Mouse (Mus musculus) midbrain, postnatal 0 days (tissue): ENCODE measurements around the gene Cluap1. TPM values are rescaled to one million over a fixed set of nuclear protein-coding genes. Genes with fewer than 3 reads are reported as not detected.

Experiments used
- ATAC-seq: fragments of 200-750 bp; cut with Nextera tagmentation; 2 replicates; pipeline ENCODE4 v1.8.0; 2017; ENCODE audit warnings: moderate number of reproducible peaks, mild to moderate bottlenecking, moderate TSS enrichment, moderate library complexity; ENCODE audit not compliant: low FRiP score
- DNase-seq: peaks from one replicate; pipeline ENCODE4 v3.0.0-alpha.2; 2015; ENCODE audit warnings: low spot score
- H3K27ac ChIP-seq: fragments of 300-500 bp; sonication (generic); 2 replicates; pipeline ENCODE4 v1.5.1; 2014; ENCODE audit warnings: low read depth, mild to moderate bottlenecking, low read length, mixed read lengths
- H3K27me3 ChIP-seq: fragments of 300-500 bp; sonication (generic); 2 replicates; pipeline ENCODE4 v1.6.1; 2014; ENCODE audit warnings: low read length, control low read depth, mixed read lengths; ENCODE audit not compliant: insufficient read depth
- H3K36me3 ChIP-seq: fragments of 300-500 bp; sonication (generic); 2 replicates; pipeline ENCODE4 v1.6.1; 2014; ENCODE audit warnings: low read length, control low read depth, mixed read lengths; ENCODE audit not compliant: insufficient read depth
- H3K4me1 ChIP-seq: fragments of 300-500 bp; sonication (generic); 2 replicates; pipeline ENCODE4 v1.6.1; 2014; ENCODE audit warnings: mild to moderate bottlenecking, control low read depth, antibody characterized with exemption, low read length, mixed read lengths; ENCODE audit not compliant: insufficient read depth
- H3K4me2 ChIP-seq: fragments of 300-500 bp; sonication (generic); 2 replicates; pipeline ENCODE4 v1.6.1; 2014; ENCODE audit warnings: low read depth, mild to moderate bottlenecking, low read length, mixed read lengths; ENCODE audit not compliant: poor library complexity, severe bottlenecking
- H3K4me3 ChIP-seq: fragments of 300-500 bp; sonication (generic); 2 replicates; pipeline ENCODE4 v1.5.1; 2014; ENCODE audit warnings: low read depth, mild to moderate bottlenecking, low read length, moderate library complexity
- H3K9ac ChIP-seq: fragments of 300-500 bp; sonication (generic); replicated peaks from 2 replicates; pipeline ENCODE4 v1.6.1; 2014; ENCODE audit warnings: mild to moderate bottlenecking, low read length, moderate library complexity, mixed read lengths; ENCODE audit not compliant: poor library complexity, severe bottlenecking
- H3K9me3 ChIP-seq: fragments of 300-500 bp; sonication (generic); 2 replicates; pipeline ENCODE4 v1.6.1; 2016; ENCODE audit warnings: low read length, control low read depth
- CTCF ChIP-seq: IDR thresholded peaks from 2 replicates; pipeline ENCODE4 v1.5.1; 2016; ENCODE audit warnings: antibody characterized with exemption, mild to moderate bottlenecking
- WGBS: fragments of 180-500 bp; shearing (Covaris S2); extraction: QIAGEN DNeasy Blood & Tissue Kit; methylation state at CpG from one replicate; pipeline ENCODE4 v1.1.7; 2014; 5-methylcytosine and 5-hydroxymethylcytosine counted together
- microRNA-seq: library from miRNA; unstranded; fragments of <30 nt; microRNA quantifications from one replicate; pipeline ENCODE4, GENCODE M21; 2016; ENCODE audit warnings: borderline number of aligned reads
- polyA plus RNA-seq: library from polyadenylated mRNA; unstranded; fragments of >200 nt; fragmentation: Nextera tagmentation; extraction: Ambion mirVana; gene quantifications from 2 replicates; pipeline ENCODE4 v1.2.1, GENCODE M21; 2015
- total RNA-seq: library from RNA; depleted of rRNA; stranded (reverse); fragments of >200 nt; gene quantifications from 2 replicates; pipeline ENCODE4 v1.2.3, GENCODE M21; 2014; rRNA removed

Gene Cluap1
- total and polyA plus RNA-seq, 2 experiments from 2014 or later: 24.7 to 49.6 TPM

GRCm38 (mm10) chr16:3975658-3976057 lies 67.1 kb downstream of the Cluap1 start:
- H3K27me3 ChIP-seq: no peaks in the 10 kb centered on the region
- no peaks in the 10 kb centered on the region for H3K9me3 ChIP-seq
- DNase-seq (no peak), ATAC-seq (no peak)
- peaks cover 26% of the 10 kb centered on the region for H3K36me3 ChIP-seq
- no peak overlapping the region for H3K4me3 ChIP-seq
- no peak overlapping the region for H3K4me2 ChIP-seq
- TF ChIP-seq CTCF: no peak
- WGBS: 92% methylated on average over 7 of the region's 7 CpGs
- H3K4me1 ChIP-seq: no peaks in the 10 kb centered on the region
- H3K27ac ChIP-seq: no peak overlapping the region
- no peak overlapping the region for H3K9ac ChIP-seq

DNA sequence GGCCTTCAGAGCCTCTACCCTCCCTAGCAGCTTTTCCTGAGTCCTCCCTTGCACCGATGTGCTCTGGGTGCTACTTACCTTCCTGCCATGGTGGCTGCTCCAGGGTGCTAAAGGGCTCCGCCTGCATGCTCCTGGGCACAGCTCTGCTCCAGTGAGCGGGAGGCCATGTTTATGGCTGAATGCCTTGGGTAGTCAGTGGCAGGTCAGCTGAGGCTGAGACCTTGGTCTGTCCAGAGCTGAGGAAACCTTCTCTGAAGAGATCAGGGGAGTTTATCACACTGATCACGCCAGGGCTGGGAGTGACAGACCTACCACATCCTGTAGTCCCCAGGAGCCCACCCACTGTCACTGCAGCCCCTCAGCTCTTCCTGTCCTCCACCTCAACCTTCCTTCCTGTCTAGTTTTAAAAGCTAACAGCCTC lies 67.7 kb downstream of the Cluap1 start, which contains the start of gene Nlrc3:
Nlrc3 (minus strand) TSS at position 382 of the 421 bp plus-strand sequence.
- Histone ChIP-seq H3K27me3 (no peaks in the 10 kb centered on the region), H3K9ac (no peak within 1 kb of the TSS), H3K4me1 (no peaks in the 10 kb centered on the region), H3K4me3 (no peak within 1 kb of the TSS), H3K4me2 (no peak within 1 kb of the TSS), H3K27ac (no peak within 1 kb of the TSS), H3K9me3 (no peaks in the 10 kb centered on the region), H3K36me3 (peaks cover 32% of the 10 kb centered on the region)
- no peak for DNase-seq
- WGBS: 84% methylated on average over 4 of the region's 4 CpGs
- no peak for TF ChIP-seq CTCF
- ATAC-seq: no peak; the same call in 1 of the 2 replicates

DNA sequence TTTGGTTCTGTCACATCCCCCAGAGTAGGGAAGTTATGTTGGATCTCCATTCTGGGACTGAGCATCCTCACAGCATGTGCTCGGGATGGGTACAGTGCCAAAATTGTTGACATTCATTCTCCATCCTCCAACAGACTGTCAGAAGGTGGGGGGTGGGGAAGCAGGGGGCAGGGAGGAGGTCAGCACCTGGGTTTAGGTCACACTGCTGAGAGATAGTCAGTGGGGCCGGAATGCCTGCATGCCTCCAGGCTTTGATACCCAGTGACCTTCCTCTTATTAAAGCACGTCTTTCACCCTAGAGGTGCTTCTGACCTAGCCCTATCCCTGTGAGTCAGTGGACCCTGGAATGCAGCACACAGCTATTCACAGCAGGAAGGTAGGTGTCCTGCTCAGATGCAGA lies 68.1 kb downstream of the Cluap1 start:
- no peak overlapping the region for H3K4me2 ChIP-seq
- ATAC-seq (no peak), DNase-seq (no peak)
- H3K9me3 ChIP-seq: no peaks in the 10 kb centered on the region
- no peak overlapping the region for H3K9ac ChIP-seq
- H3K27ac ChIP-seq: no peak overlapping the region
- TF ChIP-seq CTCF: no peak
- H3K27me3 ChIP-seq: no peaks in the 10 kb centered on the region
- H3K36me3 ChIP-seq: peaks cover 36% of the 10 kb centered on the region
- WGBS: 55% methylated on average over 3 of the region's 3 CpGs
- H3K4me1 ChIP-seq: no peaks in the 10 kb centered on the region
- no peak overlapping the region for H3K4me3 ChIP-seq

- H3K4me2 ChIP-seq: no peak overlapping the region
- WGBS: 87% methylated on average over 4 of the region's 4 CpGs
- DNase-seq (no peak), ATAC-seq (no peak)
- H3K27me3 ChIP-seq: no peaks in the 10 kb centered on the region
- TF ChIP-seq CTCF: no peak
- H3K4me3 ChIP-seq: no peak overlapping the region
- H3K27ac ChIP-seq: no peak overlapping the region
- H3K36me3 ChIP-seq: peaks cover 72% of the 10 kb centered on the region
- H3K9me3 ChIP-seq: no peaks in the 10 kb centered on the region
- no peak overlapping the region for H3K9ac ChIP-seq
- no peaks in the 10 kb centered on the region for H3K4me1 ChIP-seq
Observed at GRCm38 (mm10) chr16:3982173-3982572, 73.6 kb downstream of the Cluap1 start.

DNA sequence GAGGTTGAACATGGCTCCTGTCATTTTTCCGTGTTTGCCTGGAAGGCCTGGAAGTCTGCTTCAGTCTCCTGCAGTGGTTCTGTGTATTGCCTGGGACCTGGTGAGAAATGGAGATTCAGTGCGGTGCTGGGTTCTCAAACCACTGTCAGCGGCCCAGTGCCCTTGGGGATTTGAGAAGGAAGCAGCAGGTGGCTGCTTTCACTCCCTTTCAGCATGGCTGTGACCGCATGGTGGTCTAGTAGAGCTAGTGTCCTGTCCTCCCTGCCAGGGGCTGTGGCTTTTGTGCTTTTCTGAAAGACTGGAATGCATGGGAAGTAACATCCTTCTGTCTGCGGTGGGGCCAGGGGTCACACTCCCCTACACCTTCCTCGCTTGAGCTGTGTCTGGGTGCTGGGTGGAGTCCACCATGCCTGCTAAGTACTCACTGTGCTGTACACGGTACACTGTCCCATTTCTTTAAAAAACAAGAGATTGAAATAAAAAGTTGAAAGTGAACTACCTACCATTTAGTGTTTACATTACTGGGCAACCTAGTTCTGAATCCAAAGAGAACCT lies 74.6 kb downstream of the Cluap1 start:
- Histone ChIP-seq H3K4me2 (no peak overlapping the region), H3K4me3 (no peak overlapping the region), H3K9ac (no peak overlapping the region), H3K9me3 (no peaks in the 10 kb centered on the region), H3K27ac (no peak overlapping the region), H3K4me1 (no peaks in the 10 kb centered on the region), H3K27me3 (no peaks in the 10 kb centered on the region), H3K36me3 (peaks cover 79% of the 10 kb centered on the region)
- TF ChIP-seq CTCF: no peak
- DNase-seq: no peak
- 50% methylated on average over 7 of the region's 7 CpGs for WGBS
- no peak for ATAC-seq

DNA sequence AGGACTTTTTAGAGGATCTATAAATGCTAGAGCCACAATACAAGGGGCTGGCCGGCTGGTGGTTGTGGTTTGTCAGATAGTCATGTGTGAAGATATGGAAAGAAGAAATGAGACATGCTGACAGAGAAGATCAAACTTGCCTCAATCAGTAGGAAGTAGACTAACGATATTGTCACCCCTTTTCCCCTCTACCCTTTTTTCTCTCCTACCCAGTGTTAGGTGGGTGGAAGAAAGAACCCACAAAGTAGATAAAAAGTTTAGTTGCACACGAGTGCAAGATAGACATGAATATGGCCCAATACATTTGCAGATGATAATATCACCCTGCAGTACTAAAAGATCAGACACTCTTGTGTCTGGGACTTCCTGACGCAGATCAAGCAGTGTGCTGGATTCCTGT lies 79.8 kb downstream of the Cluap1 start:
- H3K9me3 ChIP-seq: no peaks in the 10 kb centered on the region
- no peak for TF ChIP-seq CTCF
- no peaks in the 10 kb centered on the region for H3K27me3 ChIP-seq
- no peak overlapping the region for H3K4me2 ChIP-seq
- H3K27ac ChIP-seq: no peak overlapping the region
- DNase-seq: no peak
- H3K4me1 ChIP-seq: no peaks in the 10 kb centered on the region
- WGBS: 94% methylated on average over 4 of the region's 4 CpGs
- ATAC-seq: no peak
- H3K4me3 ChIP-seq: no peak overlapping the region
- H3K9ac ChIP-seq: no peak overlapping the region
- H3K36me3 ChIP-seq: peaks cover 84% of the 10 kb centered on the region

Small RNAs within 50 kb of the gene (microRNA-seq; reads per million reads assigned to microRNA genes)
- not detected for gene Gm23493

Other genes with a start within 250 kb of the Cluap1 start
- gene Mefv, start 190.7 kb upstream of the Cluap1 start, total RNA-seq: not detected in 2 replicates
- gene Mefv, start 190.7 kb upstream of the Cluap1 start, polyA plus RNA-seq: not detected in 2 replicates
- 22.9 and 27.9 TPM in 2 replicates for gene Zfp263, start 164.7 kb upstream of the Cluap1 start, total RNA-seq
- gene Zfp263, start 164.7 kb upstream of the Cluap1 start, polyA plus RNA-seq: 36.2 and 39.4 TPM in 2 replicates
- gene Olfr15, start 77.9 kb upstream of the Cluap1 start, total RNA-seq: not detected in 2 replicates
- gene Olfr15, start 77.9 kb upstream of the Cluap1 start, polyA plus RNA-seq: not detected in 2 replicates
- gene Zfp174, start 61.5 kb upstream of the Cluap1 start, total RNA-seq: 3.8 and 4.0 TPM in 2 replicates
- 1.9 and 2.0 TPM in 2 replicates for gene Zfp174, start 61.5 kb upstream of the Cluap1 start, polyA plus RNA-seq
- 87.9 and 95.8 TPM in 2 replicates for gene Naa60, start 36.4 kb upstream of the Cluap1 start, total RNA-seq
- gene Naa60, start 36.4 kb upstream of the Cluap1 start, polyA plus RNA-seq: 102 and 106 TPM in 2 replicates
- 43.4 and 53.9 TPM in 2 replicates for gene Zfp597, start 24.2 kb upstream of the Cluap1 start, total RNA-seq
- 12.6 and 14.9 TPM in 2 replicates for gene Zfp597, start 24.2 kb upstream of the Cluap1 start, polyA plus RNA-seq
- 0.93 TPM in 1 of 2 replicates, not detected in the other for gene Gm20695, start 24.2 kb upstream of the Cluap1 start, total RNA-seq
- 1.6 and 2.8 TPM in 2 replicates for gene Gm20695, start 24.2 kb upstream of the Cluap1 start, polyA plus RNA-seq
- gene 1700037C18Rik, start 112 bp upstream of the Cluap1 start, total RNA-seq: 8.9 and 9.9 TPM in 2 replicates
- 13.3 and 13.4 TPM in 2 replicates for gene 1700037C18Rik, start 112 bp upstream of the Cluap1 start, polyA plus RNA-seq
- 0.61 and 0.93 TPM in 2 replicates for gene Nlrc3, start 67.8 kb downstream of the Cluap1 start, total RNA-seq
- 0.43 and 0.47 TPM in 2 replicates for gene Nlrc3, start 67.8 kb downstream of the Cluap1 start, polyA plus RNA-seq
- gene Slx4, start 95.0 kb downstream of the Cluap1 start, total RNA-seq: 48.4 and 61.4 TPM in 2 replicates
- 19.3 and 20.2 TPM in 2 replicates for gene Slx4, start 95.0 kb downstream of the Cluap1 start, polyA plus RNA-seq
- not detected in 2 replicates for gene Dnase1, start 128.1 kb downstream of the Cluap1 start, total RNA-seq
- gene Dnase1, start 128.1 kb downstream of the Cluap1 start, polyA plus RNA-seq: 2.0 and 3.3 TPM in 2 replicates
- gene Trap1, start 169.0 kb downstream of the Cluap1 start, total RNA-seq: 37.7 and 50.3 TPM in 2 replicates
- gene Trap1, start 169.0 kb downstream of the Cluap1 start, polyA plus RNA-seq: 45.0 and 53.1 TPM in 2 replicates